8 mouse cellular contexts compared by ENCODE assay signal in the genomic region with DNA sequence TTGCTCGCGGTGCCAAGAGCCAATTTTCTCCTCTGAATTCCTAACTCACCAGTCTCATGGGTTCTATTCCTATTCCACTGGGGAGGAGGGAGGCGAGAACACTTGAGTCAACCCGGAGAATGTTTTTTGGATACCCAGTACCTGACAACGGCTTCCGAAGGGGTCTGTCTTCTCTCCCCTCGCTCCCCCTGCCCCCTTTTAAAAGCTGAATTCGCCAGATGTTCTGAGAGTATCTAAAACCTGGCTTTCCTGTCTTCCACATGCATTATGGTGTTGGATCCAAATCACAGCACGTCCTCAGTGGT. TPM values are rescaled to one million over a fixed set of nuclear protein-coding genes. Genes with fewer than 3 reads are reported as not detected.
DNase-seq lines count a peak whose midpoint lies in the region; ATAC-seq and TF ChIP-seq lines count a peak whose summit lies in the region.

No protein-coding gene starts in this region.

- H3K27me3 ChIP-seq in heart, embryonic 13.5 days (replicated peaks): peaks cover 5% of the 10 kb centered on the region; the same call in 1 of the 2 replicates
- peaks cover 4% of the 10 kb centered on the region; the same call in 1 of the 2 replicates for H3K27me3 ChIP-seq in thymus, adult 2 months (ENCODE audit: control insufficient read depth, insufficient read depth, low read length)
- peaks cover 73% of the 10 kb centered on the region for H3K27me3 ChIP-seq in liver, embryonic 12.5 days (replicated peaks)

- WGBS in heart, embryonic 13.5 days: 15% methylated on average over 9 of the region's 9 CpGs
- 30% methylated on average over 9 of the region's 9 CpGs for WGBS in thymus, adult 2 months
- WGBS in liver, embryonic 12.5 days (ENCODE audit: insufficient replicate concordance): 26% methylated on average over 9 of the region's 9 CpGs

- no peak for TF ChIP-seq CTCF in thymus, adult 2 months (IDR thresholded peaks at IDR 0.05; ENCODE audit: borderline replicate concordance, control insufficient read depth, extremely low read depth, insufficient read depth, low read length, poor library complexity)

- no peak for DNase-seq in heart, adult 18-20 months
- no peak for DNase-seq in thymus, adult 2 months
- DNase-seq in thymus, postnatal 0 days (ENCODE audit: low spot score): no peak
- no peak for DNase-seq in urinary bladder, postnatal 14 days (ENCODE audit: low spot score)
- DNase-seq in right cerebral cortex, postnatal 4 days: no peak
- DNase-seq in thymus, postnatal 4 days: no peak

- peak overlapping the region; percentile 78 for H3K4me2 ChIP-seq in heart, embryonic 13.5 days
- peak overlapping the region; percentile 76 for H3K4me2 ChIP-seq in liver, embryonic 12.5 days

- no peaks in the 10 kb centered on the region for H3K36me3 ChIP-seq in heart, embryonic 13.5 days
- no peaks in the 10 kb centered on the region for H3K36me3 ChIP-seq in thymus, adult 2 months (ENCODE audit: control insufficient read depth, insufficient read depth, low read length)
- no peaks in the 10 kb centered on the region for H3K36me3 ChIP-seq in liver, embryonic 12.5 days

- H3K4me1 ChIP-seq in heart, embryonic 13.5 days: peaks cover 45% of the 10 kb centered on the region
- H3K4me1 ChIP-seq in thymus, adult 2 months (replicated peaks; ENCODE audit: control insufficient read depth, insufficient read depth, low read length): peaks cover 26% of the 10 kb centered on the region
- H3K4me1 ChIP-seq in liver, embryonic 12.5 days: peaks cover 38% of the 10 kb centered on the region

- H3K4me3 ChIP-seq in heart, embryonic 13.5 days: peak overlapping the region; percentile 50
- H3K4me3 ChIP-seq in thymus, adult 2 months (ENCODE audit: control insufficient read depth, insufficient read depth, low read length): peak overlapping the region; percentile 20
- H3K4me3 ChIP-seq in liver, embryonic 12.5 days: peak overlapping the region; percentile 53

- peak overlapping the region; percentile 75 for H3K9ac ChIP-seq in heart, embryonic 13.5 days
- H3K9ac ChIP-seq in liver, embryonic 12.5 days: peak overlapping the region; percentile 67

- peak overlapping the region; percentile 63 for H3K27ac ChIP-seq in heart, embryonic 13.5 days (replicated peaks)
- H3K27ac ChIP-seq in thymus, adult 2 months (ENCODE audit: control insufficient read depth, insufficient read depth, low read length): no peak overlapping the region
- no peak overlapping the region for H3K27ac ChIP-seq in liver, embryonic 12.5 days

- TF ChIP-seq POLR2A in thymus, adult 2 months (IDR thresholded peaks at IDR 0.05; ENCODE audit: control insufficient read depth, extremely low read depth, insufficient read depth, low read length, poor library complexity): no peak

- no peaks in the 10 kb centered on the region for H3K9me3 ChIP-seq in heart, embryonic 13.5 days
- no peaks in the 10 kb centered on the region for H3K9me3 ChIP-seq in liver, embryonic 12.5 days (replicated peaks)

- no peak for ATAC-seq in heart, embryonic 13.5 days (ENCODE audit: extremely low read depth, insufficient number of reproducible peaks, low FRiP score, low TSS enrichment)
- ATAC-seq in liver, embryonic 12.5 days: no peak

RNA-seq across cellular contexts. Expression of gene Med13l, which starts 46.0 kb away (rescaled TPM):
- polyA plus RNA-seq in heart, embryonic 13.5 days (2015; fragmentation: Nextera tagmentation; extraction: Ambion mirVana): 6.3 and 6.8 TPM in 2 replicates
- 10 to 100 TPM; 27.4 to 31.0 TPM for total RNA-seq in heart, adult 18-20 months (2021)
- polyA plus RNA-seq in thymus, adult 2 months (2012; rRNA removed): 42.8 and 58.3 TPM in 2 replicates
- 12.4 and 16.6 TPM in 2 replicates for polyA plus RNA-seq in thymus, postnatal 0 days (2015; fragmentation: Nextera tagmentation; extraction: Ambion mirVana)
- 13.0 and 13.8 TPM in 2 replicates for polyA plus RNA-seq in liver, embryonic 12.5 days (2016; fragmentation: Nextera tagmentation; extraction: Ambion mirVana)
